Mouse (Mus musculus) thymus, adult 2 months (tissue): ENCODE results near the gene Enkur. TPM values are rescaled to one million over a fixed set of nuclear protein-coding genes. Genes with fewer than 3 reads are reported as not detected.

Experiments used
- DNase-seq: peaks from one replicate; pipeline ENCODE4 v3.0.0; 2021
- H3K27ac ChIP-seq: fragments of 200-500 bp; 2 replicates; pipeline ENCODE4 v1.5.1; 2012; ENCODE audit warnings: low read length, control low read depth; ENCODE audit not compliant: control insufficient read depth, insufficient read depth
- H3K27me3 ChIP-seq: fragments of 200-500 bp; 2 replicates; pipeline ENCODE4 v1.6.1; 2012; ENCODE audit warnings: mild to moderate bottlenecking, low read length, moderate library complexity, mixed read lengths; ENCODE audit not compliant: control insufficient read depth, insufficient read depth
- H3K36me3 ChIP-seq: fragments of 200-500 bp; 2 replicates; pipeline ENCODE4 v1.6.1; 2012; ENCODE audit warnings: mild to moderate bottlenecking, low read length, moderate library complexity; ENCODE audit not compliant: control insufficient read depth, insufficient read depth
- H3K4me1 ChIP-seq: fragments of 200-500 bp; replicated peaks from 2 replicates; pipeline ENCODE4 v1.6.1; 2012; ENCODE audit warnings: low read length; ENCODE audit not compliant: control insufficient read depth, insufficient read depth
- H3K4me3 ChIP-seq: fragments of 200-500 bp; 2 replicates; pipeline ENCODE4 v1.5.1; 2012; ENCODE audit warnings: mild to moderate bottlenecking, low read length, control low read depth, moderate library complexity; ENCODE audit not compliant: control insufficient read depth, insufficient read depth
- CTCF ChIP-seq: fragments of 200-500 bp; IDR thresholded peaks from 2 replicates; pipeline ENCODE4 v1.5.1; 2012; ENCODE audit warnings: mild to moderate bottlenecking, control low read depth, low read length, moderate library complexity, borderline replicate concordance; ENCODE audit not compliant: control insufficient read depth, poor library complexity, insufficient read depth; ENCODE audit errors: extremely low read depth
- POLR2A ChIP-seq: fragments of 200-500 bp; IDR thresholded peaks from 2 replicates; pipeline ENCODE4 v1.6.1; 2012; ENCODE audit warnings: mild to moderate bottlenecking, low read length, control low read depth, moderate library complexity; ENCODE audit not compliant: control insufficient read depth, poor library complexity, insufficient read depth; ENCODE audit errors: extremely low read depth
- WGBS: fragments of 180-500 bp; shearing (Covaris S2); methylation state at CpG from one replicate; pipeline ENCODE4 v1.1.7; 2018; 5-methylcytosine and 5-hydroxymethylcytosine counted together
- polyA plus RNA-seq: library from polyadenylated mRNA; depleted of rRNA; stranded (reverse); fragments of >200 nt; gene quantifications from 2 replicates; pipeline ENCODE4 v1.2.3, GENCODE M21; 2012

The Enkur gene
- polyA plus RNA-seq, 1 experiment, result not detected

DNA sequence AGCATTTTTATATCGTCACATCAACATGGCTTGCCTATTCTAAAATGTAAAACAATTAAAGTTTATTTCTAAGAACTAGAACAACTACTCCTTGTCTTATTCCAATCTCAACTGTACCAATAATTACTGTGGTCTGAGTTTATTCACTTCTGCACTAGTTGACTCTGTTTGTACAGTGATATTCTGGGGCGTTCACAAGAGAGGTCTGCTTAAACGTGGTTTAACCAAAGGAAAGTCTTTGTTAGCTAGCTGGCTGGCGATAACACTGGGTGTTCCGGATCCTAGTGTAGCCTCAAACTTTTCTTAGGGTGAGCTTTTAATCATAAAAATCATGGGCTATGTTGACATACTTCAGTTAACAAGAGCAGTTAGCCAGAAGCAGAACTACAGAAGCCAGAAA lies 9.9 kb downstream of the Enkur start:
- H3K27ac ChIP-seq, result no peak overlapping the region
- 94% methylated on average over 5 of the region's 5 CpGs for WGBS
- H3K4me3 ChIP-seq, result no peak overlapping the region
- DNase-seq, result no peak
- no peaks in the 10 kb centered on the region for H3K27me3 ChIP-seq
- no peak for TF ChIP-seq CTCF
- TF ChIP-seq POLR2A, result no peak
- H3K4me1 ChIP-seq, result no peaks in the 10 kb centered on the region
- H3K36me3 ChIP-seq, result no peaks in the 10 kb centered on the region

DNA sequence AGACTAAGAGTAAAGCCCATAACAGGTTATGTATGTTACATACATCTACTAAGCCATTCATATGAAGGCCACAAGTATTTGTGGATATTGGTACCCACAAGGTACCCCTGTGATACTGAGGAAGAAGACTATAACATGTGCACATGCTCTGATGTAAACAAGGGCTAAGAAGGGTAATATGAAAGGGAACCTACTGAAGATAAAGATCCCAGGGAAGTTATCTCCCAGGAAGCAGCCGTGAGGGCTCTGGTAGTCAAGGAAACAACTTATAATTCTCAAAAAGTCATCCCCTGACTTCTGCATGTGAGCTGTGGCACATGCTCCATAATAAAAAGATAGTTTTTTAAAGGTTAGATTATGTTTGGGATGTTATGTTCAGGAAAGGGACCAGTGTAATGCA lies 13.9 kb downstream of the Enkur start:
- no peak for TF ChIP-seq POLR2A
- TF ChIP-seq CTCF, result no peak
- no peaks in the 10 kb centered on the region for H3K27me3 ChIP-seq
- no peak overlapping the region for H3K4me3 ChIP-seq
- no peak for DNase-seq
- no peaks in the 10 kb centered on the region for H3K4me1 ChIP-seq
- 87% methylated on average over 1 of the region's 1 CpGs for WGBS
- no peaks in the 10 kb centered on the region for H3K36me3 ChIP-seq
- H3K27ac ChIP-seq, result no peak overlapping the region

DNA sequence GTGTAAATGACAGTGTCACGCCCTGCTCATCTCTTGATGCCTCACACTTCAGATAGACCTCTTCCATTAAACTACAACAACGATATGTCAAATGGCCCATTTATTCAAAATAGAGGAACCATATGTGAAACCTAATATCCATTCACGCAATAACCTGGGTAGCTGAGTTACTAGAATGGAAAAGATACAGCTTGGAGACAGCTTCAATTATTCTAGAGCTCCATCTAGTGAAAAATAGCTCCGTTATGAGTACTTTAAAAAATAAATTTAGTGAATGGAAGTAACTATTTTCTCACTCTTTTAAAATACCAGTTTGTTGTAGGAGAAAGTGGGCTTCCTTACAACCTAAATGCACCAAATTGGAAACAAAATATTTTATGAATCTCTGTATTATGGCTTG lies 16.6 kb downstream of the Enkur start:
- TF ChIP-seq POLR2A (no peak), CTCF (no peak)
- H3K4me3 ChIP-seq, result no peak overlapping the region
- H3K27me3 ChIP-seq, result no peaks in the 10 kb centered on the region
- DNase-seq, result no peak
- H3K27ac ChIP-seq, result no peak overlapping the region
- H3K36me3 ChIP-seq, result no peaks in the 10 kb centered on the region
- WGBS, result 82% methylated on average over 4 of the region's 4 CpGs
- H3K4me1 ChIP-seq, result no peaks in the 10 kb centered on the region

DNA sequence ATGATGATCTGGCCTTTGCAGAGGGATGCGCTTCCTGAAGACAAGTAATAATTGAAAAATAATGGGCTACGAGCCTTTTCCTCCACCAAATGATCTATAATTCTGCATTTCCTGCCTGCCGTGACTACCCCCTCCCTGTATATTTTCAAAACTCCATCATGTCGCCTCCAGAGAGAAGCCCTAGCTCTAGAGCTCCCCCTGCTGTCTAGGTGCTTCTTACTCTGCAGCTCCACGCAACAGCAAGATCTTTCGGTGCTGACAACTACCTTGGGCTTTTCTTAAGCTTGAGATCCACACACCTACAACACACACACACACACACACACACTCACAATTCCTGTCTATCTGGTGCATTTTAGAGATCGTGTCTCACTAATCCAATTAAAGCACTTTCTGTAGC lies 17.6 kb downstream of the Enkur start:
- Histone ChIP-seq H3K27me3 (no peaks in the 10 kb centered on the region), H3K4me3 (no peak overlapping the region), H3K4me1 (no peaks in the 10 kb centered on the region), H3K27ac (no peak overlapping the region), H3K36me3 (no peaks in the 10 kb centered on the region)
- TF ChIP-seq POLR2A, result no peak
- no peak for TF ChIP-seq CTCF
- peak; percentile 63 for DNase-seq
- WGBS, result 52% methylated on average over 7 of the region's 7 CpGs

DNA sequence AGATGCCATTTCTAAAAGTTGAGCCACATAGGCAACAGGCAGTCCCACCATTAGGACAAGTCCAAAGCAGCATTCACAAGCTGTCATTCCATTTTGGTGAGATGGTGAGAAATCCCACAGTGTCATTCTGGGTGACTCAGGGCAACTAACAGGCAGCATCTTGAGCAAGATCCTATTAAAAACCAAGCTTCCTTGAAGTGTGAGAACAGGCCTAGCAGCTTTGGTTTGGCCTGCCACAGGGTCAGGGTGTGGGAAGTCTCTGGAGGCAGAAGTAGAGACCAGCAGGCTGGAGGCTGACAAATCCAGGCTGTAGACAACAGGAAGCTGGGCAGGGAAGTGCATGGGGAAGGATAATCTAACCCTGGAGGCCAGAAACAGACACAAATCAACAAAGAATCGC lies 22.4 kb downstream of the Enkur start:
- no peak for DNase-seq
- no peak for TF ChIP-seq POLR2A
- no peak for TF ChIP-seq CTCF
- 71% methylated on average over 1 of the region's 1 CpGs for WGBS

DNA sequence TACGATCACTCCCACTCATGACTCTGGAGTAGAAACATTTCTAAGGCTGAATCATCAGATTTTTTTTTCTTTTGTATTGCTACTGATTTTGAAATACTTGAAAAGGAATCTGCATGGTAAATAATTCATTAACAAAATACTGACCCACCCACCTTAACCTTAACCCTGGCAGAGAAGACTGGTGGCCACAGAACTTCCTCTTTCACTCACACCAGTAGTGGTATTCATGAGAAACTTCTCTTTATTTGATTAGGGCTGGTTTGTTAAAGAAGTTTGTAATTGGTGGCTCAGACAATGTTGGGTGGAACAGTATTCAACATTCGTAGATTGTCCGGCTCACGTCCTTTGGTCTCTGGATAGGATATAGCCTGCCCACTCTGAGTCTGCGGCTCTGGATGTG lies 26.0 kb downstream of the Enkur start:
- H3K27ac ChIP-seq, result no peak overlapping the region
- H3K4me1 ChIP-seq, result no peaks in the 10 kb centered on the region
- H3K4me3 ChIP-seq, result no peak overlapping the region
- 44% methylated on average over 5 of the region's 5 CpGs for WGBS
- no peak for DNase-seq
- H3K36me3 ChIP-seq, result no peaks in the 10 kb centered on the region
- no peak for TF ChIP-seq POLR2A
- no peaks in the 10 kb centered on the region for H3K27me3 ChIP-seq

More for the DNA sequence above, 22.4 kb downstream of the Enkur start:
- no peak overlapping the region for H3K4me3 ChIP-seq
- H3K27ac ChIP-seq, result no peak overlapping the region
- H3K36me3 ChIP-seq, result no peaks in the 10 kb centered on the region
- H3K4me1 ChIP-seq, result no peaks in the 10 kb centered on the region
- H3K27me3 ChIP-seq, result no peaks in the 10 kb centered on the region

DNA sequence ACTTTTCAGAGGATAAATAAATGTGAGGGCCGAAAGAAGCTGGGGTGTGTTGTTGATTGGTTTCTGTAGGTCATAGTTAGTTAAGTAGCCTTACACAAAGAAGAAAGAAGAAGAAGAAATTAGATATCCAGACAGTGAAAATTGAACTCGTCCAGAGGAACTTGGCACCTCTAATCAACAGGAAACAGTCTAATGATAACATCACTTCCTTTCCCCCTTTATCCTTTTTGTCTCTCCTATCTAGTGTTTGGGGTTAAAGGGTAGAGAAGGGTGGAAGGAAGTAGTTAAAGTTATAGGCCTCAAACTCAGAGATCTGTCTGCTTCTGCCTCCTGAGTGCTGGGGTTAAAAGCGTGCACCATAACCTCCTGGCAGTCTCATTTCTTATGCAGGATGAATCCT lies 32.4 kb downstream of the Enkur start:
- no peak overlapping the region for H3K27ac ChIP-seq
- TF ChIP-seq CTCF (no peak), POLR2A (no peak)
- DNase-seq, result no peak
- no peaks in the 10 kb centered on the region for H3K36me3 ChIP-seq
- 79% methylated on average over 3 of the region's 3 CpGs for WGBS
- H3K4me1 ChIP-seq, result no peaks in the 10 kb centered on the region
- no peaks in the 10 kb centered on the region for H3K27me3 ChIP-seq
- H3K4me3 ChIP-seq, result no peak overlapping the region
